Mouse (Mus musculus) embryonic facial prominence, embryonic 13.5 days (tissue): Measurements from ENCODE around the gene Irs2. TPM values are rescaled to one million over a fixed set of nuclear protein-coding genes. Genes with fewer than 3 reads are reported as not detected.

Source experiments
- ATAC-seq: fragments of 200-750 bp; cut with Nextera tagmentation; 2 replicates; pipeline ENCODE4 v1.8.0; 2017; ENCODE audit warnings: low read depth; ENCODE audit not compliant: insufficient number of reproducible peaks, insufficient read depth, low FRiP score, low TSS enrichment
- H3K27ac ChIP-seq: fragments of 300-500 bp; sonication (generic); 2 replicates; pipeline ENCODE4 v1.5.1; 2015; ENCODE audit warnings: moderate library complexity, mild to moderate bottlenecking, inconsistent platforms
- H3K27me3 ChIP-seq: fragments of 300-500 bp; sonication (generic); 2 replicates; pipeline ENCODE4 v1.6.1; 2015; ENCODE audit warnings: mild to moderate bottlenecking, inconsistent platforms
- H3K36me3 ChIP-seq: fragments of 300-500 bp; sonication (generic); 2 replicates; pipeline ENCODE4 v1.6.1; 2015; ENCODE audit warnings: mild to moderate bottlenecking, inconsistent platforms
- H3K4me1 ChIP-seq: fragments of 300-500 bp; sonication (generic); 2 replicates; pipeline ENCODE4 v1.6.1; 2015; ENCODE audit warnings: inconsistent platforms
- H3K4me2 ChIP-seq: fragments of 300-500 bp; sonication (generic); 2 replicates; pipeline ENCODE4 v1.6.1; 2015; ENCODE audit warnings: moderate library complexity, mild to moderate bottlenecking, inconsistent platforms
- H3K4me3 ChIP-seq: fragments of 300-500 bp; sonication (generic); 2 replicates; pipeline ENCODE4 v1.5.1; 2015; ENCODE audit warnings: mild to moderate bottlenecking, inconsistent platforms
- H3K9ac ChIP-seq: fragments of 300-500 bp; sonication (generic); 2 replicates; pipeline ENCODE4 v1.6.1; 2015; ENCODE audit warnings: mild to moderate bottlenecking, inconsistent platforms
- H3K9me3 ChIP-seq: fragments of 300-500 bp; sonication (generic); 2 replicates; pipeline ENCODE4 v1.6.1; 2016; ENCODE audit warnings: inconsistent platforms
- WGBS: fragments of 180-500 bp; shearing (Covaris S2); methylation state at CpG from one replicate; pipeline ENCODE4 v1.1.7; 2015; ENCODE audit warnings: mixed read lengths; 5-methylcytosine and 5-hydroxymethylcytosine counted together
- polyA plus RNA-seq: library from polyadenylated mRNA; unstranded; fragments of >200 nt; fragmentation: Nextera tagmentation; extraction: Ambion mirVana; gene quantifications from 2 replicates; pipeline ENCODE4 v1.2.1, GENCODE M21; 2015

The Irs2 gene
- polyA plus RNA-seq, 1 experiment from 2014 or later, result 8.7 TPM

DNA sequence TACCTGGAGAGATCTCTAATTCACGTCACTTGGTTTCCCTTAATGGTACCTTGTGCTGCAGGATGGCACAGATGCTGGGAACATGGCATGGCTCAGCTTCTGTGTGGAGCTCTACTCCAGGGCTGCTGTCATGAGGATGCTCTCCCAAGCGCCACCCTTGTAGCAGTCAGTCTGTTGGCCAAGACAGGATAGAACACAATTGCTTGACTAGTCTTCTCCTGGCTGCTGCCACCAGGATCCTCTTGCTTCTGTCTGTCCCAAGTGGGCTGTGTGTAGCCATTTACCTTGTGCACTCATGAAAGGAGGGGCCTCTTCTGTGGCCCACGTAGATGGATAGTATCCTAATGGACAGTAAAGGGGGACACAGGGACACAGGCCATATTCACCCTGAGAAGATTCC, 28.5 kb upstream of the Irs2 start:
- Histone ChIP-seq H3K9ac (no peak overlapping the region), H3K9me3 (no peaks in the 10 kb centered on the region), H3K36me3 (no peaks in the 10 kb centered on the region), H3K4me2 (no peak overlapping the region), H3K27me3 (no peaks in the 10 kb centered on the region), H3K27ac (no peak overlapping the region), H3K4me3 (no peak overlapping the region), H3K4me1 (peaks cover 9% of the 10 kb centered on the region; the same call in 1 of the 2 replicates)
- WGBS, result 90% methylated on average over 3 of the region's 3 CpGs
- no peak for ATAC-seq

DNA sequence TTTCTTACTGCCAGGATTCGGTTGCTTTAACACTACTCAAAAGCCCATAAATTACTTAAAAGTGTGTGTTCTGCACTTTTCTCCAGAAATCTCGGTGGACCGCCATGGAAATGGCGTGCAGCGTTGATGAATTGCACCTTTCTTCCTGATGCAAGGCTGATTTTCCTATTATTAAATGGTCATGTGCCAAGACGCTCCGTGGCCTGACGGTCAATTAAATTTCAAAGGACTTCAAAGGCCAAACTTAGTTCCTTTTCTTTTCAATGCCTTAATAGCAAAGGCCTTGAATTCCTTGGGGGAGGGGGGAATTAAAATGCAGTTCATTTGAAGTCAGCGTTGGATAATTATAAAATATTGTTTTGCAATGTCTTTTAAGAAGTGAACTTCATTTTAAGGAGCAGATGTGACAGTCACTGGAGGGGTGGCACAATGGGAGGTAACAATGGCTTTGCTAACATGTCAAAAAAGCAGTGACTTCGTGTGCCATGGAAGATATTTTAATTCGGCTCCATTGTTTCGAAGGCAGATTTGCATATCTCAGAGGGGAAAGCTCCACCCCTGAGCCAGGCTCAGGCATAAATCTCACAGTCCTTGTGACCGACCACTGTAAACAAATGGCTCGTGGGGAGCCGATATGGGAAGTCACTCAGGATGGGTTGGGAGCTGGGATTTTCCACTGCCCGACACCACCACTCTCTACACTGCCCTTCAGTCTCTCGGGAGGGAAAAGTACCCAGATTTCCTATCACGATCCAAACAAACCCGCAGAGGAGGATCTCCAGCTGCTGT, 27.6 kb upstream of the Irs2 start:
- H3K9me3 ChIP-seq, result no peaks in the 10 kb centered on the region
- H3K4me3 ChIP-seq, result no peak overlapping the region
- H3K27ac ChIP-seq, result no peak overlapping the region
- H3K36me3 ChIP-seq, result no peaks in the 10 kb centered on the region
- WGBS, result 46% methylated on average over 19 of the region's 19 CpGs
- ATAC-seq, result no peak
- no peak overlapping the region for H3K4me2 ChIP-seq
- peaks cover 9% of the 10 kb centered on the region; the same call in 1 of the 2 replicates for H3K4me1 ChIP-seq
- H3K9ac ChIP-seq, result no peak overlapping the region
- H3K27me3 ChIP-seq, result no peaks in the 10 kb centered on the region

DNA sequence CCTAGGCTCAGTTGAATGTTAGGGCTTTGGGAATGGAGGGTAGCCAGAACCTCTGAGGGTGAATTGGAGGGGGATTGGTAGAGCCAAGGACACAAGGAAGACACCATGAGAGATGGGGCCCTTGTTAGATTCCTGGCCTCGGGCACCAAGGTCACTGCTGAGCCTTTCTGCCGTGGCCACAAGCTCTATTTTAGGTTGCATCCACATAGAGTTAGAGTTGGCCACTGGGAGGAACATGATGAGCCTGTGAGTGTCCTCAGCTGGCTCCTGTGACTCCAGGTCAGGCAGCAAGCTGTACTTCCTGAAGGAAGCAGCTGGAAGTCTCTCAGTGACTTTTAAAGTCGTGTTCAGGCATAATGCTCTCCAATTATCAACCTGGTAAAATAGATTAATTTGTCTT, 16.6 kb upstream of the Irs2 start:
- Histone ChIP-seq H3K4me1 (0 out of 2 replicates have a peak, but pooled peaks cover 5% of the 10 kb centered on the region), H3K36me3 (no peaks in the 10 kb centered on the region), H3K4me2 (no peak overlapping the region), H3K9me3 (0 out of 2 replicates have a peak, but pooled peaks cover 3% of the 10 kb centered on the region), H3K4me3 (no peak overlapping the region), H3K27ac (no peak overlapping the region), H3K27me3 (no peaks in the 10 kb centered on the region), H3K9ac (no peak overlapping the region)
- ATAC-seq, result no peak
- 63% methylated on average over 3 of the region's 3 CpGs for WGBS

DNA sequence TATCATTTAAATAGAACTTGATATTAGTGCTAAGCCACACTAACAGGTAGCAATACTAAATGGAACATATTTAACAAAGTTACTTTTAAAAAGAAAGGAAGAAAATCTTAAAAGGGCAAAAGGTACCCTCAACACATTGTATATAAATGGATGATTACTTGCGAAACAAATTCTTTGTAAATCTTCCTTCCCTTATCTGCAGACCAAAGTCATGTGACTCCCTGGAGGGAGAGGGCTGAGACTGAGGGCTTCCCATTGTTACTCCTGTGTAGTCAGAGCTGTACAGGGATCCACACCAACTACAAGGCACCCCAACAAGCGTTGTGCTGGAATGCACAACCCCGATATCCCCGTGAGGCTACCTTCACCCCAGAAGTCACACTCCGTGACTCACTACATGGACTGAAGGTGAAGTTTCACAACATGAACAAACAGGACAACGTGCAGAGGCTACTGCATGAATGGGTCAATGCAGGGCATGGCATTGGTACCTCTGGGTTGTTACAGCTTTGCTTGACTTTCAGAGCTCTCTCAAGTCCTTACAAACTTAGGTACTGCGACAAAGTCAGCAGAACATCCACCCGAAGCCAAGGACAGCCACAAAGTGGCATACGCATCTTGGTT, 12.8 kb upstream of the Irs2 start:
- WGBS, result 93% methylated on average over 9 of the region's 9 CpGs
- H3K4me2 ChIP-seq, result no peak overlapping the region
- H3K9me3 ChIP-seq, result 0 out of 2 replicates have a peak, but pooled peaks cover 3% of the 10 kb centered on the region
- H3K36me3 ChIP-seq, result no peaks in the 10 kb centered on the region
- no peak overlapping the region for H3K4me3 ChIP-seq
- H3K27me3 ChIP-seq, result no peaks in the 10 kb centered on the region
- no peaks in the 10 kb centered on the region for H3K4me1 ChIP-seq
- H3K9ac ChIP-seq, result no peak overlapping the region
- no peak for ATAC-seq
- H3K27ac ChIP-seq, result no peak overlapping the region

DNA sequence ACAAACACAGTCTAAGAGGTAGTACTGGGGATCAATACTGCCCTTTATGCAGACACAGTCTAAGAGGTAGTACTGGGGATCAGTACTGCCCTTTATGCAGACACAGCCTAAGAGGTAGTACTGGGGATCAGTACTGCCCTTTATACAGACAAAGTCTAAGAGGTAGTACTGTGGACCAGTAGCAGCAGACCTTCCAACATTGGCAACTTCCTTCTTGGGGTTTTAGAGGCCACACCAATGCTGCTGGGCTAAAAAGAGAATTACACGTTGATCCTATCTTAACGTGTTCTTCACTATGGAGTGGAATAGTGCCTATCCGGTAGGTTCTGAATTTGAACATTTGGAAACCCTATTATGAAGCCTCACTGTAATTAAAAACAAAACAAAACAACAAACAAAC, 7.4 kb upstream of the Irs2 start:
- H3K9ac ChIP-seq, result no peak overlapping the region
- H3K36me3 ChIP-seq, result no peaks in the 10 kb centered on the region
- ATAC-seq, result no peak
- WGBS, result 82% methylated on average over 3 of the region's 3 CpGs
- no peaks in the 10 kb centered on the region for H3K9me3 ChIP-seq
- H3K27me3 ChIP-seq, result no peaks in the 10 kb centered on the region
- no peak overlapping the region for H3K4me3 ChIP-seq
- H3K27ac ChIP-seq, result no peak overlapping the region
- peaks cover 13% of the 10 kb centered on the region for H3K4me1 ChIP-seq
- no peak overlapping the region for H3K4me2 ChIP-seq

DNA sequence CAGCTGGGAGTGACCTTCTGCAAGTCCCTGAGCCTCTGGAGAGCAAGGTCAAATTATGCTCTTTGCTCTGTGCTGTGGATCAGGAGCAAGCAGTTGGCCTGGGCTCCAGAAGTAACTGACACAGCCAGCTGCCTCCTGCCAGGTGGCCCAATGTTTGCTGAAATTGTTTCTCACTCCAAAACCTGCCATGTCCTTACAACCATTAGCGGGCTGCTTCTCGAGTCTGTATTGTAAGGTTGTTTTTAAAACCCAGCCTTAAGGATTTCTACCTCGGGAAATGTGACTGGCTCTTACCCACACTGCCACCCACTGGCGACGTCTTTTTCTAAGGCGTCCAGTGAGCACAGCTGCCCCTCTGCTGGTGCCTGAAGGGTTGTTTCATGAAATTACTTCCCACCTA, 5.0 kb upstream of the Irs2 start:
- H3K9ac ChIP-seq, result no peak overlapping the region
- peaks cover 23% of the 10 kb centered on the region for H3K4me1 ChIP-seq
- H3K27ac ChIP-seq, result no peak overlapping the region
- WGBS, result 1% methylated on average over 6 of the region's 6 CpGs
- H3K9me3 ChIP-seq, result no peaks in the 10 kb centered on the region
- no peak for ATAC-seq
- no peak overlapping the region for H3K4me3 ChIP-seq
- H3K36me3 ChIP-seq, result no peaks in the 10 kb centered on the region
- no peaks in the 10 kb centered on the region for H3K27me3 ChIP-seq
- no peak overlapping the region for H3K4me2 ChIP-seq

DNA sequence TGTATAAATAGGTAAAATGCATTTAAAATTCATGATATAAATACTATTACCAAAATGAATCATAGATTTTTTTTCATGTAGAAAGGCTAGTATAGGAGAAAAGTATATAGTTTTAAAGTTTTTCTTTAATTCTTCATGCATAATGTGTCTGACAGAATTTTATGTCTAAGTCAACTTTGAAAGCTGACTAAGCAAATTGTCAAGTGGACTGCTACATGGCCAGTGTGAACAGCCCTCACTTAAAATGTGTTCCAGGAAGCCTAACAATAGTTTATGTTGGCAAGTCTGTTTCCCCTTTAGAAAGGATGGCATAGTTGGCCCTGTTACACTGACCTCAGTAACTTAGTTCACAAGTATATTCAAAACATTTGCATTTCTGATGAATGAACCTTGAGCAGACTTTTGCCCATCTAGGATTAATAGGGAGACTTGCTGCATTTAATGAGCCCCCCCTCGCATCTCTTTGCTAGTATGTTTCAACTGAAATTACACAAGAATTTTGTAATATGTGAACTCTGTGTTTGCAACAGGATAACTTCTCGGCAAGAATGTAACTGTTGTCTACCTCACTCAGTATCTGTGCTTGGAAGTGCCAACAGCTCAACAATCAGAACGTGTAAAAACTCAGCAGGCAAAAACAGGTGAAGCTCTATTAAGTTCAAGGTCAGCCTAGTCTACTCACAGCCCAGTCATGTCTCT, 3.7 kb upstream of the Irs2 start:
- H3K36me3 ChIP-seq, result no peaks in the 10 kb centered on the region
- H3K9me3 ChIP-seq, result no peaks in the 10 kb centered on the region
- H3K27me3 ChIP-seq, result no peaks in the 10 kb centered on the region
- H3K27ac ChIP-seq, result no peak overlapping the region
- no peak for ATAC-seq
- no peak overlapping the region for H3K4me3 ChIP-seq
- peaks cover 23% of the 10 kb centered on the region for H3K4me1 ChIP-seq
- no peak overlapping the region for H3K9ac ChIP-seq
- WGBS, result 74% methylated on average over 3 of the region's 3 CpGs
- H3K4me2 ChIP-seq, result no peak overlapping the region

DNA sequence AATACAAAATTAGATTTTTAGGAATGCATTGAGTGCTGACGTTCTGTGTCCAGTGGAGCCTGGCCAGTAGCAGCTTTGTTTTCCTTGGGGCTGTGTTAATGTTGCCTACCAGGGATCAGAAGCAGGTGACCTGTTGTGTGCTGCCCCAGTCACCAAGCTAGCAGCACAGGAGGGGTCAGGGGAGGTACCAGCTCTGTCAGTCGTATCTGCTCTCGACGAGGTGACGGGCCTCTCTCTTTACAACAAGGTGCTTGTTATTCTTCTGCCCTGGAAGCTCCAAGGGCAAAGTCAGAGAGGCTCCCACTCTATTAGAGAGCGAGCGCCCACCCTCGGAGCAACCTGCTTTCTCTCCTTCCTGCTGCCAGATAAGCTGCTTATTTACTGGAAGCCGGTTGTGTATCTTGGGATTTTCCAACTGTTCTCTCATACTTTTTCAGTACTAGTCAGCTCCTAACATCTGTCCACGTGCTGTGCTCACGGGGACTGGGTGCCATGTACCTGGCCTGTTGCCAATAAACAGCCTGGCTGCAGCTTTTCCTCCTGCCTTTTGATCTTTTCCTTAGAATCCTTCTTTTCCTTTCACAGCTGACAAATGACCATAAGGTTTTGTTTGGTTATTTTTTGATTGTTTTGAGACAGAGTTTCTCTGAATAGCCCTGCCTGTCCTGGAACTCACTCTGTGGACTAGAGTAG, 2.8 kb upstream of the Irs2 start:
- 14% methylated on average over 11 of the region's 11 CpGs for WGBS
- Histone ChIP-seq H3K4me3 (no peak overlapping the region), H3K27me3 (no peaks in the 10 kb centered on the region), H3K9me3 (no peaks in the 10 kb centered on the region), H3K4me1 (peaks cover 31% of the 10 kb centered on the region), H3K4me2 (peak overlapping the region; percentile 95; the same call in 1 of the 2 replicates), H3K36me3 (peaks cover 5% of the 10 kb centered on the region; the same call in 1 of the 2 replicates), H3K27ac (no peak overlapping the region), H3K9ac (peak overlapping the region; percentile 17; the same call in 1 of the 2 replicates)
- no peak for ATAC-seq

DNA sequence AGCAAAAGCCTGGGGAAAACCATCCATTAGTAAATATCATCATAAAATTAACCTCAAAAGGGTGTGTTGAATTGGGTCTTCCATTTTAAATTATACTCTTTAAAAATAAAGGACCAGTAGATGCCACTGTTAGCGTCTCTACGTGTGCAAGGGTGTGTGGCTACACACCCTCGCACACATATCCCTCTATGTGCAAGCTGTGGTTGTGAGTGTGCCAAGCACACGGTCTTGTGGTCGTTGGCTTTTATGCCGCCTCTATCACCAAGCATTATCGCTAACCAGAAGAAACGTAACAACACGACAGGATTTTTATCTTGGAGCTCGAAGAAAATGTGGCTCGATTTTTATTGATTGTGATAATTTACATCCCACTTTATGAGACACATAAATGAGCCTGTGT, 2.1 kb upstream of the Irs2 start:
- ATAC-seq, result no peak
- H3K4me2 ChIP-seq, result peak overlapping the region; percentile 95
- no peaks in the 10 kb centered on the region for H3K9me3 ChIP-seq
- peaks cover 38% of the 10 kb centered on the region for H3K4me1 ChIP-seq
- no peak overlapping the region for H3K4me3 ChIP-seq
- peaks cover 12% of the 10 kb centered on the region for H3K36me3 ChIP-seq
- no peak overlapping the region for H3K9ac ChIP-seq
- peak overlapping the region; percentile 98; the same call in 1 of the 2 replicates for H3K27ac ChIP-seq
- no peaks in the 10 kb centered on the region for H3K27me3 ChIP-seq
- 51% methylated on average over 11 of the region's 11 CpGs for WGBS

DNA sequence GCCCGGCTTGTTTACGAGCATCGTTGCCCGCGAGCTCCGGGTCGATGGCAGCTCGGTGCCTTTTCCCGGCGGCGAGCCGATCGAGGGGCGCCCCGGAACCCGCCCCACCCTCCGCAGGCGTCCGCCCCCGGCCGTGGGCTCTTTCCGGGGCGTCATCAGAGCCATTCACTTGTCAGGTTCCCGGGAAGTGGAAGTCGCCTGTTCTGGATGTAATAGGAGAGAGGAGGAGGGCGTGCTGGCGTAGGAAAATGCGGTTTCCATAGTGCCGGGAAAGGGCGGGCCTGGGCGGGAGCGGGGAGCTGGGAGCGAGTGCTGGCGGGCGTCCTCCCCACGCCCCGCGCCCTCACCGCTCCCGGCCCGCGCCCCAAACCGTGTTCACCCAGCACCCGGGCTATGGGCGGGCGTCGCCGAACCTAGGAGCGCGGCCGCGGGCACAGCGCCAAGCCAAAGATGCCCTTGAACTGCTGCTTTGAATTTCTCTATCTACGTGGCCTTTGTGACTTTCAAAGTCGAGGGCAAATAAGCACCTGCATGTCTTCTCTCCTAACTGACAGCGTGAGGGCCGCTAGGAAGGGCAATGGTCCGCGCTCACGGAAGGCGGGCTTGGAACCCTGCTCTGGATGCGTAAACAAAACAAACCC, 1.3 kb upstream of the Irs2 start:
- H3K27ac ChIP-seq, result peak overlapping the region; percentile 98
- peaks cover 20% of the 10 kb centered on the region for H3K36me3 ChIP-seq
- peak; percentile 54 for ATAC-seq
- H3K9me3 ChIP-seq, result no peaks in the 10 kb centered on the region
- peak overlapping the region; percentile 90 for H3K9ac ChIP-seq
- H3K4me2 ChIP-seq, result peak overlapping the region; percentile 95
- peaks cover 47% of the 10 kb centered on the region for H3K4me1 ChIP-seq
- peak overlapping the region; percentile 82 for H3K4me3 ChIP-seq
- under 1% methylated on average over 58 of the region's 62 CpGs for WGBS
- H3K27me3 ChIP-seq, result no peaks in the 10 kb centered on the region
